Mouse (Mus musculus) erythroblast, embryonic 14.5 days (primary cell): Measurements from ENCODE around the gene Tbcel. TPM values are rescaled to one million over a fixed set of nuclear protein-coding genes. Genes with fewer than 3 reads are reported as not detected.

Experiments used
- H3K27me3 ChIP-seq: 2 replicates; pipeline ENCODE4 v1.6.1; 2012; ENCODE audit warnings: inconsistent platforms; ENCODE audit not compliant: control insufficient read depth
- H3K36me3 ChIP-seq: 2 replicates; pipeline ENCODE4 v1.6.1; 2012; ENCODE audit warnings: mild to moderate bottlenecking, inconsistent platforms; ENCODE audit not compliant: control insufficient read depth
- H3K4me1 ChIP-seq: 2 replicates; pipeline ENCODE4 v1.6.1; 2012; ENCODE audit warnings: inconsistent platforms; ENCODE audit not compliant: control insufficient read depth
- H3K4me3 ChIP-seq: replicated peaks from 2 replicates; pipeline ENCODE3; 2012; ENCODE audit warnings: moderate library complexity, mild to moderate bottlenecking, inconsistent platforms
- H3K9me3 ChIP-seq: 2 replicates; pipeline ENCODE4 v1.6.1; 2012; ENCODE audit warnings: low read length, inconsistent platforms, mixed read lengths; ENCODE audit not compliant: control insufficient read depth
- GATA1 ChIP-seq: IDR thresholded peaks from 2 replicates; pipeline ENCODE4 v1.6.1; 2012; ENCODE audit warnings: low read length, inconsistent platforms, mixed read lengths
- TAL1 ChIP-seq: IDR thresholded peaks from 3 replicates; pipeline ENCODE4 v1.6.1; 2012; ENCODE audit warnings: low read length, inconsistent platforms, mixed read lengths
- polyA plus RNA-seq: library from polyadenylated mRNA; stranded (reverse); fragments of >175 nt; gene quantifications from 2 replicates; pipeline ENCODE4 v1.2.3, GENCODE M21; 2012

The Tbcel gene
- polyA plus RNA-seq, 1 experiment: 3.1 TPM

DNA sequence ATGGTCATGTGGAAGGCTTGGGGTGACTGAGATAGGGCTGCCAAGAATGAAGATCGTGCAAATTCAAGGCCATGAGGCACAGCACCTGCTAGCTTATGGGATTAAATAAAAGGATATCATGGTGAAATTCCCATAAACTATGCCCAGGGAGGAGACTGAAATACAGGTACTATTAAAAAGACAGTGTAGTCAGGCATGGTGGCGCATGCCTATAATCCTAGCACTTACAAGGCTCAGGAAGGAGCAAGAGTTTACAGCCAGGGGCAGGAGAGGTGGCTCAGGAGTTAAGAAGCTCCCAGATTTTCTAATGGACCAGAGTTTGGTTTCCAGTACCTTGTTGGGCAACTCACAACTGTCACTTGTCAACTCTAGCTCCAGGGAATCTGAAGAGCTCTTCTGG is 76.0 kb downstream of the Tbcel start:
- H3K36me3 ChIP-seq: peaks cover 98% of the 10 kb centered on the region
- TF ChIP-seq GATA1 (no peak), TAL1 (no peak)

DNA sequence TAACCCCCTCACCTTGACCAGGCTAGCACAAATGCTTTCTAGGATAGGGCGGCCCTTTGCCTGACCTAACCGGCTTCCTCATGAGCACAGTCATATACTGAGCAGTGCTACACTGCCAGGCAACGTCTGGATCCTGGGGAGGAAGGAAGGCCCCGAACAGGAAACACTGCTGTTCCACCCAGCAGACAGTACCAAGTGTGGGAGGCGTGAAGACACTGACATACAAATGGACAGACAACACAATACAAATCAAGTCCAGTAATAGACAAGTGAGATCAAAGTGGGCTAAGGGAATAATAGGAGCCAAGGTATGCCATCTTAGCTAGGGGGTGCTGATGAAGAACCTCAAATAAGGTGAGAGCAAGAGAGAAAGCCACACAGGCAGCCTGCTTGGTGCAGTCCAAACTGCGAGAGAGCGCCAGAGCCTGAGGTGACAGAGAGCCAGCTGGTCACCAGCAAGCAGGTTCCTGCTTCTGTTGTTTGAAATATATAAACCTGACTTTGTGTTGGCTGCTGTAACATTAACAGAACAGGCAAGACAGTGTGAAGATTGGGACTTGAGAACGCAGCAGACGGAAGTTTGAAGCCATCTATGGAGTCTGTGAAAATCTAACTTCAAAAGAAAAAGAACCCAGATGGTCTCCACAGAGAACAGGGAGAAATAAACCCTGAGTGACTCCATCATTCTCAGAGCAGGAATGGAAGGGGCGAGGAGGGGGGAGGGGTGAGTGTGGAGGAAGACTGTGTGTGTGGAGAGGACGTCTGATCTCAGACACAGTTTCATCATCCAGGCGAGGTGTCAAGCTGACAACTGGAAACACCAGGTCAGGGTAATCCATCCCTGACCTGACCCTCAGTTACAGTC is 79.3 kb downstream of the Tbcel start:
- H3K9me3 ChIP-seq: no peaks in the 10 kb centered on the region
- H3K4me1 ChIP-seq: peaks cover 10% of the 10 kb centered on the region
- no peaks in the 10 kb centered on the region for H3K27me3 ChIP-seq
- TF ChIP-seq GATA1 (no peak), TAL1 (no peak)
- peaks cover 88% of the 10 kb centered on the region for H3K36me3 ChIP-seq
- no peak overlapping the region for H3K4me3 ChIP-seq

More for the DNA sequence above, 76.0 kb downstream of the Tbcel start:
- H3K27me3 ChIP-seq: no peaks in the 10 kb centered on the region
- peaks cover 20% of the 10 kb centered on the region for H3K4me1 ChIP-seq
- H3K4me3 ChIP-seq: no peak overlapping the region
- no peaks in the 10 kb centered on the region for H3K9me3 ChIP-seq

GRCm38 (mm10) chr9:42426661-42427358 is 80.8 kb downstream of the Tbcel start:
- H3K27me3 ChIP-seq: no peaks in the 10 kb centered on the region
- TF ChIP-seq TAL1 (no peak), GATA1 (no peak)
- no peak overlapping the region for H3K4me3 ChIP-seq
- H3K9me3 ChIP-seq: no peaks in the 10 kb centered on the region
- H3K4me1 ChIP-seq: peaks cover 12% of the 10 kb centered on the region
- peaks cover 88% of the 10 kb centered on the region for H3K36me3 ChIP-seq

DNA sequence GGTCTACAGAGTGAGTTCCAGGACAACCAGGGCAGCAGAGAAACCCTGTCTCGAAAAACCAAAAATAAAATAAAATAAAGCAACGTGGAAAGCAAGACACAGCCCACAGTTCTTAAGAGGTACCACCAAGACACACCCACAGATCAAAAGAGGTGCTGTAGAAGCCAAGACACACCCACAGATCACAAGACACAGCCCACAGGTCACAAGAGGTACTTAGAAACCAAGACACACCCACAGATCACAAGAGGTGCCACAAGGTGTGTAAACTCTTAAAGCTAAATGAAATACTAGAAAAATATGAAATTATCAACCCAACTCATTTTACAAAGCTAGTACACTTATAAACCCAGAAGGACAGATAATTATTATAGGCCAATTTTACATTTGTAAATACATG is 84.0 kb downstream of the Tbcel start:
- Histone ChIP-seq H3K36me3 (peaks cover 81% of the 10 kb centered on the region), H3K4me3 (no peak overlapping the region), H3K27me3 (no peaks in the 10 kb centered on the region), H3K9me3 (no peaks in the 10 kb centered on the region), H3K4me1 (peaks cover 12% of the 10 kb centered on the region)
- TF ChIP-seq TAL1 (no peak), GATA1 (no peak)

GRCm38 (mm10) chr9:42419687-42420086 is 87.9 kb downstream of the Tbcel start:
- Histone ChIP-seq H3K27me3 (no peaks in the 10 kb centered on the region), H3K4me3 (no peak overlapping the region), H3K9me3 (no peaks in the 10 kb centered on the region), H3K36me3 (peaks cover 81% of the 10 kb centered on the region), H3K4me1 (peaks cover 4% of the 10 kb centered on the region)
- TF ChIP-seq TAL1 (no peak), GATA1 (no peak)

DNA sequence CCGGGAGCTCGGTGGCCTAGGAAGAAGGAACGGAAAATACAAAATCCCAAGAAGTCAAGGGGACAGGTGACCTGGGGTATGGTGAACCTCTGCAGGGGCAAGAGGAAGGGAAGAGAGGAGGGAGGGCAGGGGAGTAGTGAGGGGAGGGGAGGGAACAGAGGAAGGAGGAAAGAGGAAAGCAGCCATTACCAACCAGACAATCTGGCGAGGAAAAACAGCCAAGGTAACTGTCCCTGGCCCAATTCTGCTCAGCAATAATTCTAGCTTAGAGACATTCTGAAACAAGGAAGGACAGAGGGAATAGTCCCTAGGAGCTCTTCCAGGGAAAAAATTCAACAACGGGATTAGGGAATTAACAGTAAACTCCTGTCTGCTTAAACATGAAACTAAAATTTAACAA is 88.8 kb downstream of the Tbcel start:
- no peaks in the 10 kb centered on the region for H3K27me3 ChIP-seq
- H3K36me3 ChIP-seq: peaks cover 86% of the 10 kb centered on the region

DNA sequence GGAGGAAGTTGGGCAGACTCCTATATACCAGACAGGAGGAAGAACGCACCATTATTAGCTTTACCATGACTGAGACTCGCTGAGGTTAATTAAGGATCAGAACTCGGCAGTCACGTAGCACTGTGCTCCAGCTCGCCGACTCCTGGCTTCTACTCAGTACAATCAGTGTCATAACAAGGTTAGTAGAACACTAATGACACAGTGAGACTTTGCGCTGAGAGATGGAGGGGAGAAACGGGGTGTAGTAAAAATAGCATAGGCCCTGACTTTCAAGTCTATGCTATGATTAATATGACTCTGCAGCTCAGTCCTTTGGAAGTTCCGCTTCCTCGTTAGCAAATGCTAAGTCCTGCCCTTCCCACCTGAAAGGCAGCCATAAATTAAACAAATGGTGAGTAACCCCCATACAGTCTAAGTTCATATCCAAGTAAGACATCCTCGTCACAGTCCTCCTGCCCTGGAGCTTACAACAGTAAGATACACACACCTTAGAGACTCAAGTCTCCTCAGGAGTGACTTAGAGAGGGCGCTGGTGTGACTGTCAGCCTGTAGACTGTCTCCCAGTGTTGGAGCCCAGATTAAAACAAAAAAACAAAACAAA is 90.2 kb downstream of the Tbcel start:
- H3K27me3 ChIP-seq: no peaks in the 10 kb centered on the region
- no peaks in the 10 kb centered on the region for H3K9me3 ChIP-seq
- TF ChIP-seq GATA1 (no peak), TAL1 (no peak)
- H3K4me3 ChIP-seq: no peak overlapping the region
- H3K4me1 ChIP-seq: no peaks in the 10 kb centered on the region
- peaks cover 89% of the 10 kb centered on the region for H3K36me3 ChIP-seq

More for the DNA sequence above, 88.8 kb downstream of the Tbcel start:
- TF ChIP-seq TAL1: no peak
- no peak for TF ChIP-seq GATA1
- Histone ChIP-seq H3K9me3 (no peaks in the 10 kb centered on the region), H3K4me1 (peaks cover 4% of the 10 kb centered on the region), H3K4me3 (no peak overlapping the region)

- Histone ChIP-seq H3K9me3 (no peaks in the 10 kb centered on the region), H3K36me3 (peaks cover 75% of the 10 kb centered on the region), H3K4me3 (no peak overlapping the region), H3K27me3 (no peaks in the 10 kb centered on the region), H3K4me1 (no peaks in the 10 kb centered on the region)
- TF ChIP-seq TAL1 (no peak), GATA1 (no peak)
Measured at GRCm38 (mm10) chr9:42415184-42415583, 92.4 kb downstream of the Tbcel start.

- Histone ChIP-seq H3K36me3 (peaks cover 62% of the 10 kb centered on the region), H3K4me1 (no peaks in the 10 kb centered on the region), H3K27me3 (no peaks in the 10 kb centered on the region), H3K4me3 (no peak overlapping the region), H3K9me3 (no peaks in the 10 kb centered on the region)
- TF ChIP-seq TAL1 (no peak), GATA1 (no peak)
Measured at GRCm38 (mm10) chr9:42413345-42413744, 94.3 kb downstream of the Tbcel start.
